Comparison of ENCODE assay signal across 20 mouse cellular contexts in the genomic region with DNA sequence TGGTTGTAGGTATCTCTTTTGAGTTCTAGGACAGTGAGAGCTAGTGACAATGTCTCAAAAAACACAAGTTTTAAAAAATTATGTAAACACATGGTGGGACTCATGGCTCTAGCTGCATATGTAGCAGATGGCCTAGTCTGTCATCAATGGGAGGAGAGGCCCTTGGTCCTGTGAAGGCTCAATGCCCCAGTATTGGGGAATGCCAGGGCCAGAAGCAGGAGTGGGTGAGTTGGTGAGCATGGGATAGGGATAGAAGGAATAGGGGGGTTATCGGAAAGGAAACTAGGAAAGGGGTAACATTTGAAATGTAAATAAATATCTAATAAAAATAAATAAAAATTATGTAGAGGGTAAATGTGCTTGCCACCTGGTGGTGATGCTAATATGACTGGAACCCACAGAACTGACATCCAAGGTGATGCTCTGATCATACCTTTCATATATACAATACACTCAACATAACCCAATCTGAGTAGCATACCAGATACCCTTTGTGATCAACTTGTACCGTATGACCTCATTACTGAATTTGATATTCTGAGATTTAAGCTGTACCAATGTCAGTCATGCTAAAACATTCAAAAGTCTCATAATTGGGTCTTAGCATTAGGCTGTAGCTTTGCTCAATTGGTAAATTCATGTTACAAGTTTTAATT. TPM values are rescaled to one million over a fixed set of nuclear protein-coding genes. Genes with fewer than 3 reads are reported as not detected.
A peak's percentile ranks its signal among the peaks of the same experiment; 100 is the strongest.
DNase-seq lines count a peak whose midpoint lies in the region; ATAC-seq and TF ChIP-seq lines count a peak whose summit lies in the region.
"Had no signal": no experiment of that assay in that cellular context is flagged by ENCODE, and none has a peak within 500 bp of the region (broad histone marks: within the 10 kb centered on the region; RNA-seq: fewer than 3 reads in every experiment).

No protein-coding gene starts in this region.

- intact Hi-C loops in gastrocnemius, postnatal 36 days (cut with DNase I), result no loop called here

- H3K9ac ChIP-seq in forebrain, embryonic 11.5 days (ENCODE audit: low read length), result no peak overlapping the region
- no peak overlapping the region for H3K9ac ChIP-seq in forebrain, embryonic 16.5 days (replicated peaks; ENCODE audit: low read depth, low read length)
- H3K9ac ChIP-seq in kidney, embryonic 16.5 days (replicated peaks; ENCODE audit: low read length), result no peak overlapping the region
- H3K9ac ChIP-seq in midbrain, postnatal 0 days (replicated peaks; ENCODE audit: low read length, poor library complexity, severe bottlenecking), result no peak overlapping the region
- no peak overlapping the region for H3K9ac ChIP-seq in midbrain, embryonic 15.5 days
- H3K9ac ChIP-seq: embryonic facial prominence, embryonic 15.5 days; lung, embryonic 15.5 days; neural tube, embryonic 12.5 days had no signal

- H3K9me3 ChIP-seq in forebrain, embryonic 11.5 days (ENCODE audit: control insufficient read depth, low read length), result no peaks in the 10 kb centered on the region
- H3K9me3 ChIP-seq in forebrain, embryonic 16.5 days (ENCODE audit: control insufficient read depth, low read length), result no peaks in the 10 kb centered on the region
- no peaks in the 10 kb centered on the region for H3K9me3 ChIP-seq in kidney, embryonic 16.5 days (ENCODE audit: low read length)
- no peaks in the 10 kb centered on the region for H3K9me3 ChIP-seq in midbrain, postnatal 0 days (ENCODE audit: low read length)
- no peaks in the 10 kb centered on the region for H3K9me3 ChIP-seq in midbrain, embryonic 15.5 days
- H3K9me3 ChIP-seq: embryonic facial prominence, embryonic 15.5 days; lung, embryonic 15.5 days; neural tube, embryonic 12.5 days had no signal

- H3K4me3 ChIP-seq in forebrain, embryonic 11.5 days (ENCODE audit: low read depth, low read length), result no peak overlapping the region
- no peak overlapping the region for H3K4me3 ChIP-seq in forebrain, embryonic 16.5 days (replicated peaks; ENCODE audit: low read length)
- H3K4me3 ChIP-seq in kidney, embryonic 16.5 days (ENCODE audit: low read length), result no peak overlapping the region
- H3K4me3 ChIP-seq in midbrain, postnatal 0 days (ENCODE audit: low read depth, low read length), result no peak overlapping the region
- no peak overlapping the region for H3K4me3 ChIP-seq in midbrain, embryonic 15.5 days
- H3K4me3 ChIP-seq: embryonic facial prominence, embryonic 15.5 days; gastrocnemius, adult 2 months; lung, embryonic 15.5 days; neural tube, embryonic 12.5 days had no signal

- peak; percentile 37 for ATAC-seq in forebrain, embryonic 11.5 days (replicated peaks; ENCODE audit: low FRiP score)
- ATAC-seq in forebrain, embryonic 16.5 days, result no peak; the same call in 1 of the 2 replicates
- ATAC-seq in kidney, embryonic 16.5 days (ENCODE audit: low FRiP score, low TSS enrichment), result 0 out of 2 replicates have a peak, but pooled peaks have one; percentile 46
- peak; percentile 44; the same call in 1 of the 2 replicates for ATAC-seq in midbrain, postnatal 0 days (ENCODE audit: low FRiP score)
- no peak for ATAC-seq in midbrain, embryonic 15.5 days (replicated peaks)

- H3K4me2 ChIP-seq in forebrain, embryonic 11.5 days (ENCODE audit: low read depth, low read length, severe bottlenecking), result no peak overlapping the region
- no peak overlapping the region for H3K4me2 ChIP-seq in forebrain, embryonic 16.5 days (ENCODE audit: low read length)
- H3K4me2 ChIP-seq in kidney, embryonic 16.5 days (replicated peaks; ENCODE audit: low read depth, low read length), result no peak overlapping the region
- H3K4me2 ChIP-seq in midbrain, postnatal 0 days (ENCODE audit: low read depth, low read length, poor library complexity, severe bottlenecking), result no peak overlapping the region
- no peak overlapping the region for H3K4me2 ChIP-seq in midbrain, embryonic 15.5 days
- H3K4me2 ChIP-seq: embryonic facial prominence, embryonic 15.5 days; heart, embryonic 11.5 days; lung, embryonic 15.5 days; neural tube, embryonic 12.5 days had no signal

- no peak overlapping the region for H3K27ac ChIP-seq in forebrain, embryonic 11.5 days (ENCODE audit: low read depth, low read length)
- no peak overlapping the region for H3K27ac ChIP-seq in forebrain, embryonic 16.5 days (ENCODE audit: low read length)
- H3K27ac ChIP-seq in kidney, embryonic 16.5 days (ENCODE audit: low read length), result no peak overlapping the region
- H3K27ac ChIP-seq in midbrain, postnatal 0 days (ENCODE audit: low read depth, low read length), result no peak overlapping the region
- H3K27ac ChIP-seq in midbrain, embryonic 15.5 days, result no peak overlapping the region
- H3K27ac ChIP-seq: embryonic facial prominence, embryonic 15.5 days; gastrocnemius, adult 2 months; lung, embryonic 15.5 days; neural tube, embryonic 12.5 days had no signal

- TF ChIP-seq CTCF in midbrain, postnatal 0 days (IDR thresholded peaks at IDR 0.05), result no peak

- H3K4me1 ChIP-seq in forebrain, embryonic 11.5 days (replicated peaks; ENCODE audit: control insufficient read depth, insufficient read depth, low read length), result no peaks in the 10 kb centered on the region
- H3K4me1 ChIP-seq in forebrain, embryonic 16.5 days (replicated peaks; ENCODE audit: control insufficient read depth, insufficient read depth, low read length), result no peaks in the 10 kb centered on the region
- H3K4me1 ChIP-seq in kidney, embryonic 16.5 days (ENCODE audit: insufficient read depth, low read length), result no peaks in the 10 kb centered on the region
- H3K4me1 ChIP-seq in midbrain, postnatal 0 days (ENCODE audit: insufficient read depth, low read length), result no peaks in the 10 kb centered on the region
- no peaks in the 10 kb centered on the region for H3K4me1 ChIP-seq in midbrain, embryonic 15.5 days
- H3K4me1 ChIP-seq: embryonic facial prominence, embryonic 15.5 days; lung, embryonic 15.5 days; neural tube, embryonic 12.5 days had no signal

- no peaks in the 10 kb centered on the region for H3K27me3 ChIP-seq in forebrain, embryonic 11.5 days (ENCODE audit: control insufficient read depth, insufficient read depth, low read length)
- no peaks in the 10 kb centered on the region for H3K27me3 ChIP-seq in forebrain, embryonic 16.5 days (replicated peaks; ENCODE audit: control insufficient read depth, insufficient read depth, low read length)
- H3K27me3 ChIP-seq in kidney, embryonic 16.5 days (ENCODE audit: insufficient read depth, low read length), result no peaks in the 10 kb centered on the region
- no peaks in the 10 kb centered on the region for H3K27me3 ChIP-seq in midbrain, postnatal 0 days (ENCODE audit: insufficient read depth, low read length)
- H3K27me3 ChIP-seq in midbrain, embryonic 15.5 days (replicated peaks), result no peaks in the 10 kb centered on the region
- H3K27me3 ChIP-seq: embryonic facial prominence, embryonic 15.5 days; lung, embryonic 15.5 days; neural tube, embryonic 12.5 days had no signal

- 95% methylated on average over 2 of the region's 2 CpGs for WGBS in forebrain, embryonic 11.5 days
- WGBS in forebrain, embryonic 16.5 days, result 95% methylated on average over 2 of the region's 2 CpGs
- WGBS in kidney, embryonic 16.5 days, result 97% methylated on average over 2 of the region's 2 CpGs
- WGBS in midbrain, postnatal 0 days, result 93% methylated on average over 2 of the region's 2 CpGs
- 94% methylated on average over 2 of the region's 2 CpGs for WGBS in midbrain, embryonic 15.5 days

- H3K36me3 ChIP-seq in forebrain, embryonic 11.5 days (ENCODE audit: control insufficient read depth, insufficient read depth, low read length), result peaks cover 14% of the 10 kb centered on the region
- H3K36me3 ChIP-seq in forebrain, embryonic 16.5 days (ENCODE audit: control insufficient read depth, insufficient read depth), result peaks cover 47% of the 10 kb centered on the region
- peaks cover 50% of the 10 kb centered on the region for H3K36me3 ChIP-seq in kidney, embryonic 16.5 days (ENCODE audit: insufficient read depth, low read length)
- H3K36me3 ChIP-seq in midbrain, postnatal 0 days (ENCODE audit: insufficient read depth, low read length), result peaks cover 45% of the 10 kb centered on the region
- peaks cover 41% of the 10 kb centered on the region for H3K36me3 ChIP-seq in midbrain, embryonic 15.5 days (replicated peaks)

- DNase-seq in forebrain, embryonic 11.5 days (ENCODE audit: low spot score), result no peak
- no peak for DNase-seq in kidney, adult 8-10 months
- DNase-seq in midbrain, postnatal 0 days (ENCODE audit: low spot score), result no peak
- DNase-seq in adrenal gland, postnatal 14 days, result no peak
- no peak for DNase-seq in gastrocnemius, postnatal 36 days
- DNase-seq: adrenal gland, adult 8-10 months; cerebellum, adult 11 months; cerebellum, postnatal 14 days; embryo, embryonic 11 days; gastrocnemius, adult 2 months; kidney, postnatal 36 days; right cerebral cortex, postnatal 14 days; thymus, postnatal 14 days had no signal

RNA-seq across cellular contexts. Expression of gene Ccnl1, which starts 12.6 kb away (rescaled TPM):
- polyA plus RNA-seq in forebrain, embryonic 11.5 days (2014; fragmentation: Nextera tagmentation; extraction: Ambion mirVana), result 124 and 130 TPM in 2 replicates
- polyA plus RNA-seq in forebrain, embryonic 16.5 days (2015; fragmentation: Nextera tagmentation; extraction: Ambion mirVana), result 78.0 and 96.6 TPM in 2 replicates
- polyA plus RNA-seq in kidney, embryonic 16.5 days (2015; fragmentation: Nextera tagmentation; extraction: Ambion mirVana), result 103 and 104 TPM in 2 replicates
- 38.7 and 60.3 TPM in 2 replicates for total RNA-seq in midbrain, postnatal 0 days (2014; rRNA removed)
- 52.2 and 58.4 TPM in 2 replicates for polyA plus RNA-seq in midbrain, postnatal 0 days (2015; fragmentation: Nextera tagmentation; extraction: Ambion mirVana)
- polyA plus RNA-seq in midbrain, embryonic 15.5 days (2015; fragmentation: Nextera tagmentation; extraction: Ambion mirVana), result 68.6 and 69.9 TPM in 2 replicates
- total RNA-seq in adrenal gland, postnatal 14 days (2021), result 91.4 and 116 TPM in 2 replicates
- 10 to 100 TPM; 11.6 to 19.3 TPM for total RNA-seq in gastrocnemius, postnatal 36 days (2021)

Comparison
In these comparisons a context has a peak if more than half of its experiments do, and no peak if none do; other contexts are left out.
1. ATAC-seq: peak in forebrain, embryonic 11.5 days (single experiment), kidney, embryonic 16.5 days (single experiment) and midbrain, postnatal 0 days (single experiment); none in forebrain, embryonic 16.5 days (single experiment) and midbrain, embryonic 15.5 days (single experiment).